ENCODE assay signal across 19 mouse cellular contexts in the genomic region with DNA sequence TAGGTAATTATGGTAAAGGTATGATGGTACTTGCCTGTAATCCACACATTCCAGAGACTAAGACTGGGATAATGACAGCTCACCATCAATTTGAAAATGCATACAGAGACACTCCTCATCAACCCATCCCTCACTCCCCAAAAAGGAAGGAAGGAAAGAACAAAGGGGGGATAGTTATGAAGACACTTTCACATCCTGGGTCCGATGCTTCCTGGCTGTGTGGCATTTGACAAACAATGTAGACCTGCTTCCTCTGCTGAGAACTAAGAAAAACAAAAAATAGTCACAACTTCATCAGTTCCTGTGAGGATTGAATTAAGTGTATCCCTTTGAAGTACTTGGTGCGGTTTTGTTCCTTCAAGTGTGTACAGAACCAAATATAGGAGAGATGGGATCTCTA. TPM values are rescaled to one million over a fixed set of nuclear protein-coding genes. Genes with fewer than 3 reads are reported as not detected.
"Had no signal": no experiment of that assay in that cellular context is flagged by ENCODE, and none has a peak within 500 bp of the region (broad histone marks: within the 10 kb centered on the region; RNA-seq: fewer than 3 reads in every experiment).

No protein-coding gene starts in this region.

- H3K27me3 ChIP-seq: lung, embryonic 15.5 days; megakaryocyte, embryonic 14.5 days; midbrain, embryonic 13.5 days; neural tube, embryonic 12.5 days; stomach, embryonic 15.5 days had no signal

- H3K4me3 ChIP-seq: lung, embryonic 15.5 days; megakaryocyte, embryonic 14.5 days; midbrain, embryonic 13.5 days; myocyte; neural tube, embryonic 12.5 days; stomach, embryonic 15.5 days had no signal

- H3K9ac ChIP-seq: liver, postnatal 0 days; lung, embryonic 15.5 days; midbrain, embryonic 13.5 days; neural tube, embryonic 12.5 days; stomach, embryonic 15.5 days had no signal

- H3K27ac ChIP-seq: lung, embryonic 15.5 days; macrophage; midbrain, embryonic 13.5 days; neural tube, embryonic 12.5 days; stomach, embryonic 15.5 days; stomach, postnatal 0 days had no signal

- DNase-seq: liver, postnatal 0 days; lung, adult 2 months; lung, postnatal 14 days; lung, postnatal 36 days; right cerebral cortex, postnatal 14 days; thymus, adult 2 months; thymus, postnatal 25 days; thymus, postnatal 4 days had no signal

- ATAC-seq: liver, postnatal 0 days; lung, postnatal 0 days; midbrain, embryonic 13.5 days; midbrain, embryonic 16.5 days had no signal

- H3K4me1 ChIP-seq: lung, embryonic 15.5 days; megakaryocyte, embryonic 14.5 days; midbrain, embryonic 13.5 days; neural tube, embryonic 12.5 days; stomach, embryonic 15.5 days had no signal

- H3K4me2 ChIP-seq: lung, embryonic 15.5 days; midbrain, embryonic 11.5 days; midbrain, embryonic 13.5 days; neural tube, embryonic 12.5 days; stomach, embryonic 15.5 days had no signal

- H3K9me3 ChIP-seq: lung, embryonic 15.5 days; megakaryocyte, embryonic 14.5 days; midbrain, embryonic 13.5 days; neural tube, embryonic 12.5 days; stomach, embryonic 15.5 days had no signal

- H3K36me3 ChIP-seq: lung, embryonic 15.5 days; midbrain, embryonic 13.5 days; neural tube, embryonic 12.5 days; stomach, embryonic 15.5 days had no signal

RNA-seq across cellular contexts. Expression of a gene that starts 29.3 kb away (rescaled TPM):
- polyA plus RNA-seq: myocyte had no signal
